Mouse (Mus musculus): ENCODE results near the gene Zfp3.

DNA sequence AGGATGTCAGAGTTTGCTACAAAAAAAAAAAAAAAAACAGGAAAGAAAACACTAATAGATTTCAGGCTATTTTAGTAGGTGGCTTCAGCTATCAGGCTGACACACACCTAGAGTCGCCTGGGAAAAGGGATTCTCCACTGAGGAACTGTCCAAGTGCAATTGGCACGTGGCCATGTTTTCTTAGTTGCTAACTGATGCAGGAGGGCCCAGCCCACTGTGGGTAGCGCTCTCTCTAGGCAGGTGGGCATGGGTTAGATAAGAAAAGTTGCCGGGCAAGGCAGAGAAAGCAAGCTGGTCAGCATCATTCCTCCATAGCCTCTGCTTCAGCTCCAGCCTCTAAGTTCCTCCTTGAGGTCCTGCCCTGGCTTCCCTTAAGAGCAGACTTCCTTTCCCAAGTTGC lies 52.8 kb downstream of the Zfp3 start:
- TF ChIP-seq CTCF (IDR thresholded peaks at IDR 0.05; ENCODE audit: extremely low read depth, insufficient read depth, low read length) (no peak), POLR2A (IDR thresholded peaks at IDR 0.05; ENCODE audit: extremely low read depth, insufficient read depth, low read length) (no peak)

Data from cortical plate, adult 2 months (tissue).